Mouse (Mus musculus) retina, postnatal 1 day (tissue): ENCODE results near the gene Gbp3.

ENCODE experiments used
- DNase-seq: peaks from one replicate; pipeline ENCODE4 v3.0.0-alpha.2; 2012

The Gbp3 gene

DNA sequence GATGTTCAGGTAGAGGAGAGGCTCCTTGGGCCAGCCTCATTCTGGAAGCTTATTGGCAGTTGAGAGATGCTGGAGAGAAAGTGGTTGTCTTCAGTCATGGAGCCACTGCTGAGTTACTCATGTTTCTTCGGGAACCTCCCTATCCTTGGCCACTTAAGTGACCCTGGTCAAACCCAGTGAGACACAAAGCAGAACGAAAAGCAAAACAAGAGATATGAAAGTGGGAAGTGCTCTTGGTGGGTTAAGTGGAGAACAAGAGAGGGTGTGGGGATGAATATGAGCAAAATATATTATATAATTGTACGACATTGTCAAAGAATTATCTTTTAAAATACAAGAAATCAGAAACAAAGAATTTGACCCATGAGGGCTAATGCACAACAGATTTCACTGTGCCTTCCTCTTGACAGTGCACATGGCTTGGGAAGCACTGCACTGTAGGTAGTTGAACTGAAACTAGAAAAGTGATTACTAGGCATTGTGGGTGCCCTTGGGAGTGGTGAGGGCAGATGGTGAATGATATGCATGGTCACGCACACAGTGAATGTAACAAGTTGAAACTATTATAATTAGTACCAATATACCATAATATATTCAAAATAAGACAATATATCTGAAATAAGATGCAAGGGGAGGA is 30.7 kb downstream of the Gbp3 start:
- DNase-seq = no peak

DNA sequence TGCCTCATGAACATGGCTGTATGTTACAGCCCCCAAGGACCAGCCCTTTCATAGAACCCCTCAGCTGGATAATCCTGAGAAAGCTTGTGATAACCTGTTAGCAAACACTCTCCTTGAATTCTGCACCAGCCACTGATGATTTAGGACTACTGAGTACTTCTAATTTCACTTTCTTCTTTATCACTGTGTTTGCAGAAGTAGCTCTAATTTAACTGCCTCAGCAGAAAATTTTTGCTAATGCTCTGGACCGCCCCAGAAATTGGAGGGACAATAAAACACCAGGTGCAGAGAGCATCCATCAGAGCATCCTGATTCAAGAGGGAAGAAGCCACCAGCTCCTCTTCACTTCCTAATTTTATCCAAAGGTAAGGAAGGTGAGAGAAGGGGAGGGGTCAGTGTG is 34.7 kb downstream of the Gbp3 start, which contains the start of gene Gbp2b:
Gbp2b (plus strand) TSS at position 301 of the 400 bp plus-strand sequence.
- DNase-seq = no peak

DNA sequence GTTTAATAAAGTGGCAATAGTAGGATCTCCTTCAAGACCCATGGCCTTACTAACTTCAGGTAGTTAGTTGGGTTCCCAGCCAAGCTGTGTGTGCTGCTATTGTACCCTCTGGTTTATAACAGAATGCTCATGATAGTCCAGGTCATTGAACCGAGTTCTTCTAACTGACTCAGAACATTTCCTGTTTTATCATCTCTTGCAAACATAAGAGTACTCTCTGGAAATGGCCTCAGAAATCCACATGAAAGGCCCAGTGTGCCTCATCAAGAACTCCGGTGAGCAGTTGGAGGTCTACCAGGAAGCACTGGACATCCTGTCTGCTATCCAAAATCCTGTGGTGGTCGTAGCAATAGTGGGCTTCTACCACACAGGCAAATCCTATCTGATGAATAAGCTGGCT is 38.1 kb downstream of the Gbp3 start:
- no peak for DNase-seq

DNA sequence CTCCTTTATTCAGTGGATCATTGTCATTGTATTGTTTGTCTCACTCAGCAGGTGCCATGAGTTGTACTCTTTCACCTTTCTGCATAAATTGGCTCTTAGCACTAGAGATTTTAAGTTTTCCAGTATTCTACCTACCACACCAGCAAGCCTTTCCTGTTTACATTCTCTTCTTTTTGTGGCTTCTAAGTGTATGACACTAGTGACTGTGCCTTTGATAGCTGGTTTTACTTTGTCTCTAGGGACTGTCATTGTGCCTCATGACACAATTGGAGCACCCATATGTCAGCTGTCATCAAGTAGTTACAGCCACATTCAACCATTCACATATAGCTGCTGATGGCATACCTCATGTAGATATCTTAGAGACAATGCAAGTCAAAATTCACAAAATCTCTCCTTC is 41.8 kb downstream of the Gbp3 start:
- DNase-seq = no peak

DNA sequence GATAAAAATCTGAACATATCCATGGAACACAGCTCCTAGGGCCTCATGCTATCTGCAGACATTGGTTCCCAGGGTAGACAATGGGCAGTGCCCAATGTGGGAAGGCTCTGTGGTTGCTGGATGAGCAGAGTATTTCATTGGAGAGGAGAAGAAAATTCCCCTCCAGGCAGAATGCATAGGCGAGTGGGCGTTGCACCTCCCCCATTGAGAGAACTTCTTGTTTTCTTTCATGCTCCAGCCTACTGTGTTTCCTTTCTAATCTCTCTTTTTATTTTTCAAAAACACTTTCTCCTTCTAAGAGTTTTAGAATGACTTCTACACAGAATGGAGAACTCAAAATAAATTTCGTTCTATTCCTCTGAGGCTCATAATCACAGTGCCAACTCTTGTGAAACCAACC is 58.8 kb downstream of the Gbp3 start:
- no peak for DNase-seq

DNA sequence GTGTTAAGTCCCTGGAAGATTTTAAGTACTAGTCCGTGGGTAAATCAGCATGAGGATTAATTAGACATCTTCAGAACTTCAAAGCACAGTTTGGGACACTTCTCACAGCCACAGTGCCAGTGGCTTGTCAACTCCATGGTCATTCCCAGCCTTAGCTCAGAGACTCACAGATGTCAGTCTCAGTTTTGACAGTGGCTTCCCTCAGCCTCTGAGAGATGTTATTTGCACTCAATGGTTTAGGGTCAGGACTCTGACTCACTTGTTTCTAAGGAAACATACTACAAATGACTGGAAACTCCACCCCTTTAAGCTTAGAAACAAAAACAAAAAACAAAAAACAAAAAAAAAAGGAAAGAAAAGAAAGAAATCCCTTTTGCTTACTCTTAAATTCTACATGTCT is 59.8 kb downstream of the Gbp3 start:
- DNase-seq = no peak

DNA sequence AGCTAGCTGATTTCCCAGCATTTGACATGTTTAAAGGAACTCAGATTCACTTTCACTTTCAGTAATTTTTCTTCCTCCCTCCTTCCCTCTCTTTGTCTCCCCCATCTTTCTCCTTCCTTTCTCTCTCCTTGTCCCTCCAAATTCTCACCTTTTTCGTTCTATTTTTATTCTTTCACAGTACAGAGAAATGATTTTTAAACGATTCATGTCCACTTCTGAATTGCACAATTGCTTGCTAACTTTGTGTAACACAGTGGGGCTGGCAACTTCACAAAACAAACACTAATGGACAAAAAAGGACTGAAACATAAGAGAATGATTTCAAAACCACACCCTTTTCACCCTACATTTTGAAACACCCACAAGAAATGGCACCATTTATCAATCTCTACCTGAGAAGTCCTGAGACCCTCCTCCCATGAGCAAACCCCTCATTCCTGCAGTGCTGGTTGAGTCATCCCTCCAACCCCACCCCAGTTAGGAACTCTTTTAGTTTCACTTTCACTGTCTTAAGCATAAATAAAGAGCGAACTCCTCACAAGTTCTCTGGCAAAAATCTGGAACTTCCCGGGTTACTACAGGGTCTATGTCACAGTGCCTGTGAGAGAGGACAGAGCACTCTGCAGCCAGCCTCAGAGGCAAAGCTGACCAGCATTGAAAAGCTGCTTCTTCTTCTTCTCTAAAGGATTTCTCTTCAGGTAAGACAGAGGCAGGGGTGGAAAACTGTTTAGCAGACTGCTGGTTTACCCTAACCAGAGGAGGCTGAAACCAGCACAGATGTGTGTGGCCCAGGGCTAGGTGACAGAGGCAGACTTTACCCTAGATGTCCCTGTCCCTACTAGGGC is 60.5 kb downstream of the Gbp3 start, which contains the start of gene Gbp2:
Gbp2 (plus strand) TSS at position 492 of the 845 bp plus-strand sequence.
- DNase-seq = no peak

DNA sequence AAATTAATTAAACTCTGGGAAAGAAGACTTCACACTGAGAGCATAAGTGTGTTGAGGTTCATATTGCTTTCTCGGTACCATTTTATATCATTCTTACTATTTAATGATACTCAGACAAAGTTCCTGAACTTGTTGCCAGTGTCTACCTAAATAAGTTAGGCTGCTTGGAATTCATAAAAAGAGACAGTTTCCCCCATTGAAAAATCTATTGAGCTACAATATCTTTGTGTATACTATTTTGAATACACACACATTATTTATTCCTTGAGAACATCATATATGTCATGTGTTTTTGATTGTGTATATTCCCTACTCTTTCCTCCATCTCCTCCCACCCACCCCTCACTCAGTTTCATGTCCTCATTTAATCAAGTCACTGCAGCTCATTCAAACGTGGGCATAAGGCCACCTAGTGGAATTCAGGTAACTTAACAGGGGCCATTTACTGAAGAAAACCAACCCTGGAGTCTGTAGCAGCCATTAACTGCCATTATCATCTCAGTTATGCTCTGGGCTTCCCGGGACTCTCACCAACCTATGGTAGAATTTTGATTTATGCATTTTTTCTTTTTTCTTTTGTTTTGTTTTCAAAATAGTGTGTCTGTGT is 61.2 kb downstream of the Gbp3 start:
- peak; percentile 6 for DNase-seq
